Mouse (Mus musculus) kidney, embryonic 16.5 days (tissue): ENCODE measurements around the gene Amz2. TPM values are rescaled to one million over a fixed set of nuclear protein-coding genes. Genes with fewer than 3 reads are reported as not detected.

ENCODE experiments used
- ATAC-seq: fragments of 200-750 bp; cut with Nextera tagmentation; 2 replicates; pipeline ENCODE4 v1.8.0; 2017; ENCODE audit warnings: moderate TSS enrichment; ENCODE audit not compliant: low FRiP score, low TSS enrichment
- H3K27ac ChIP-seq: fragments of 300-500 bp; sonication (generic); 2 replicates; pipeline ENCODE4 v1.5.1; 2014; ENCODE audit warnings: low read length
- H3K27me3 ChIP-seq: fragments of 300-500 bp; sonication (generic); 2 replicates; pipeline ENCODE4 v1.6.1; 2014; ENCODE audit warnings: low read length, control low read depth, mixed read lengths; ENCODE audit not compliant: insufficient read depth
- H3K36me3 ChIP-seq: fragments of 300-500 bp; sonication (generic); 2 replicates; pipeline ENCODE4 v1.6.1; 2014; ENCODE audit warnings: low read length, control low read depth, mixed read lengths; ENCODE audit not compliant: insufficient read depth
- H3K4me1 ChIP-seq: fragments of 300-500 bp; sonication (generic); 2 replicates; pipeline ENCODE4 v1.6.1; 2014; ENCODE audit warnings: low read length, control low read depth, mixed read lengths; ENCODE audit not compliant: insufficient read depth
- H3K4me2 ChIP-seq: fragments of 300-500 bp; sonication (generic); replicated peaks from 2 replicates; pipeline ENCODE4 v1.6.1; 2014; ENCODE audit warnings: low read depth, low read length
- H3K4me3 ChIP-seq: fragments of 300-500 bp; sonication (generic); 2 replicates; pipeline ENCODE4 v1.5.1; 2014; ENCODE audit warnings: mild to moderate bottlenecking, low read length
- H3K9ac ChIP-seq: fragments of 300-500 bp; sonication (generic); replicated peaks from 2 replicates; pipeline ENCODE4 v1.6.1; 2014; ENCODE audit warnings: low read length
- H3K9me3 ChIP-seq: fragments of 300-500 bp; sonication (generic); 2 replicates; pipeline ENCODE4 v1.6.1; 2016; ENCODE audit warnings: low read length, control low read depth
- WGBS: fragments of 180-500 bp; shearing (Covaris S2); extraction: QIAGEN DNeasy Blood & Tissue Kit; methylation state at CpG from one replicate; pipeline ENCODE4 v1.1.7; 2014; 5-methylcytosine and 5-hydroxymethylcytosine counted together
- polyA plus RNA-seq: library from polyadenylated mRNA; unstranded; fragments of >200 nt; fragmentation: Nextera tagmentation; extraction: Ambion mirVana; gene quantifications from 2 replicates; pipeline ENCODE4 v1.2.1, GENCODE M21; 2015

Amz2 gene
- polyA plus RNA-seq, 1 experiment from 2014 or later, result 42.7 TPM

- Histone ChIP-seq H3K9me3 (no peaks in the 10 kb centered on the region), H3K36me3 (peaks cover 20% of the 10 kb centered on the region), H3K9ac (no peak overlapping the region), H3K4me1 (peaks cover 4% of the 10 kb centered on the region), H3K27ac (no peak overlapping the region), H3K4me2 (no peak overlapping the region), H3K4me3 (no peak overlapping the region), H3K27me3 (no peaks in the 10 kb centered on the region)
- ATAC-seq, result no peak
- 82% methylated on average over 9 of the region's 9 CpGs for WGBS
These were observed 33.1 kb upstream of the Amz2 start for GRCm38 (mm10) chr11:109392601-109393000.

GRCm38 (mm10) chr11:109394758-109395157, 31.0 kb upstream of the Amz2 start:
- H3K4me1 ChIP-seq, result peaks cover 4% of the 10 kb centered on the region
- H3K9ac ChIP-seq, result no peak overlapping the region
- no peaks in the 10 kb centered on the region for H3K27me3 ChIP-seq
- ATAC-seq, result 0 out of 2 replicates have a peak, but pooled peaks have one; percentile 35
- no peak overlapping the region for H3K27ac ChIP-seq
- 46% methylated on average over 9 of the region's 9 CpGs for WGBS
- H3K9me3 ChIP-seq, result no peaks in the 10 kb centered on the region
- peaks cover 26% of the 10 kb centered on the region for H3K36me3 ChIP-seq
- H3K4me3 ChIP-seq, result no peak overlapping the region
- H3K4me2 ChIP-seq, result no peak overlapping the region

GRCm38 (mm10) chr11:109395291-109395690, 30.5 kb upstream of the Amz2 start:
- peaks cover 4% of the 10 kb centered on the region for H3K4me1 ChIP-seq
- H3K4me3 ChIP-seq, result no peak overlapping the region
- no peak overlapping the region for H3K9ac ChIP-seq
- H3K9me3 ChIP-seq, result no peaks in the 10 kb centered on the region
- 75% methylated on average over 9 of the region's 9 CpGs for WGBS
- peak; percentile 46; the same call in 1 of the 2 replicates for ATAC-seq
- no peaks in the 10 kb centered on the region for H3K27me3 ChIP-seq
- H3K4me2 ChIP-seq, result no peak overlapping the region
- H3K36me3 ChIP-seq, result peaks cover 26% of the 10 kb centered on the region
- no peak overlapping the region for H3K27ac ChIP-seq

- no peak overlapping the region for H3K27ac ChIP-seq
- no peaks in the 10 kb centered on the region for H3K4me1 ChIP-seq
- no peak overlapping the region for H3K4me2 ChIP-seq
- WGBS, result 88% methylated on average over 5 of the region's 5 CpGs
- no peak overlapping the region for H3K9ac ChIP-seq
- no peaks in the 10 kb centered on the region for H3K9me3 ChIP-seq
- ATAC-seq, result no peak
- H3K4me3 ChIP-seq, result no peak overlapping the region
- H3K36me3 ChIP-seq, result no peaks in the 10 kb centered on the region
- H3K27me3 ChIP-seq, result no peaks in the 10 kb centered on the region
These were observed 19.3 kb upstream of the Amz2 start for GRCm38 (mm10) chr11:109406431-109406830.

GRCm38 (mm10) chr11:109410197-109410980, 15.4 kb upstream of the Amz2 start:
- no peaks in the 10 kb centered on the region for H3K9me3 ChIP-seq
- no peaks in the 10 kb centered on the region for H3K36me3 ChIP-seq
- ATAC-seq, result no peak
- H3K27me3 ChIP-seq, result no peaks in the 10 kb centered on the region
- H3K27ac ChIP-seq, result no peak overlapping the region
- H3K4me3 ChIP-seq, result no peak overlapping the region
- no peak overlapping the region for H3K4me2 ChIP-seq
- 83% methylated on average over 15 of the region's 15 CpGs for WGBS
- H3K9ac ChIP-seq, result no peak overlapping the region
- H3K4me1 ChIP-seq, result no peaks in the 10 kb centered on the region

- 69% methylated on average over 6 of the region's 6 CpGs for WGBS
- no peaks in the 10 kb centered on the region for H3K4me1 ChIP-seq
- H3K9me3 ChIP-seq, result no peaks in the 10 kb centered on the region
- no peak within 1 kb of the TSS for H3K27ac ChIP-seq
- no peak within 1 kb of the TSS for H3K9ac ChIP-seq
- ATAC-seq, result no peak
- no peak within 1 kb of the TSS for H3K4me2 ChIP-seq
- no peak within 1 kb of the TSS for H3K4me3 ChIP-seq
- H3K36me3 ChIP-seq, result no peaks in the 10 kb centered on the region
- no peaks in the 10 kb centered on the region for H3K27me3 ChIP-seq
These were observed 12.1 kb upstream of the Amz2 start, which contains the start of gene 9930022D16Rik for GRCm38 (mm10) chr11:109413617-109414016. TSS of gene 9930022D16Rik (plus strand) at chr11:109413917.

- H3K9me3 ChIP-seq, result no peaks in the 10 kb centered on the region
- H3K9ac ChIP-seq, result no peak overlapping the region
- peaks cover 4% of the 10 kb centered on the region; the same call in 1 of the 2 replicates for H3K4me1 ChIP-seq
- no peaks in the 10 kb centered on the region for H3K36me3 ChIP-seq
- H3K27me3 ChIP-seq, result no peaks in the 10 kb centered on the region
- 75% methylated on average over 5 of the region's 5 CpGs for WGBS
- H3K4me2 ChIP-seq, result no peak overlapping the region
- no peak overlapping the region for H3K27ac ChIP-seq
- no peak for ATAC-seq
- H3K4me3 ChIP-seq, result no peak overlapping the region
These were observed 10.9 kb upstream of the Amz2 start for GRCm38 (mm10) chr11:109414802-109415201.

- no peaks in the 10 kb centered on the region for H3K36me3 ChIP-seq
- H3K4me3 ChIP-seq, result no peak overlapping the region
- no peak overlapping the region for H3K4me2 ChIP-seq
- no peaks in the 10 kb centered on the region for H3K27me3 ChIP-seq
- H3K27ac ChIP-seq, result no peak overlapping the region
- H3K9ac ChIP-seq, result no peak overlapping the region
- no peaks in the 10 kb centered on the region for H3K9me3 ChIP-seq
- WGBS, result 56% methylated on average over 8 of the region's 8 CpGs
- H3K4me1 ChIP-seq, result peaks cover 4% of the 10 kb centered on the region; the same call in 1 of the 2 replicates
- no peak for ATAC-seq
These were observed 8.9 kb upstream of the Amz2 start for GRCm38 (mm10) chr11:109416709-109417420.

- no peak for ATAC-seq
These were observed 8.2 kb upstream of the Amz2 start for GRCm38 (mm10) chr11:109417472-109418040.

More at GRCm38 (mm10) chr11:109417472-109418040, 8.2 kb upstream of the Amz2 start:
- Histone ChIP-seq H3K4me2 (no peak overlapping the region), H3K4me3 (no peak overlapping the region), H3K27ac (no peak overlapping the region), H3K9me3 (no peaks in the 10 kb centered on the region; the same call in 1 of the 2 replicates), H3K27me3 (no peaks in the 10 kb centered on the region), H3K4me1 (peaks cover 4% of the 10 kb centered on the region; the same call in 1 of the 2 replicates), H3K36me3 (no peaks in the 10 kb centered on the region), H3K9ac (no peak overlapping the region)
- WGBS, result 84% methylated on average over 9 of the region's 9 CpGs
